Mouse (Mus musculus) midbrain, embryonic 13.5 days (tissue): ENCODE measurements around the gene Fndc8. TPM values are rescaled to one million over a fixed set of nuclear protein-coding genes. Genes with fewer than 3 reads are reported as not detected.

ENCODE experiments used
- ATAC-seq: fragments of 200-750 bp; cut with Nextera tagmentation; 2 replicates; pipeline ENCODE4 v1.8.0; 2017; ENCODE audit warnings: mild to moderate bottlenecking, moderate TSS enrichment, moderate library complexity
- H3K27ac ChIP-seq: fragments of 300-500 bp; sonication (generic); 2 replicates; pipeline ENCODE4 v1.5.1; 2015; ENCODE audit warnings: inconsistent platforms, mild to moderate bottlenecking, moderate library complexity
- H3K27me3 ChIP-seq: fragments of 300-500 bp; sonication (generic); 2 replicates; pipeline ENCODE4 v1.6.1; 2015; ENCODE audit warnings: mild to moderate bottlenecking, inconsistent platforms
- H3K36me3 ChIP-seq: fragments of 300-500 bp; sonication (generic); 2 replicates; pipeline ENCODE4 v1.6.1; 2015; ENCODE audit warnings: mild to moderate bottlenecking, inconsistent platforms
- H3K4me1 ChIP-seq: fragments of 300-500 bp; sonication (generic); replicated peaks from 2 replicates; pipeline ENCODE4 v1.6.1; 2015; ENCODE audit warnings: inconsistent platforms
- H3K4me2 ChIP-seq: fragments of 300-500 bp; sonication (generic); replicated peaks from 2 replicates; pipeline ENCODE4 v1.6.1; 2015; ENCODE audit warnings: moderate library complexity, mild to moderate bottlenecking, inconsistent platforms
- H3K4me3 ChIP-seq: fragments of 300-500 bp; sonication (generic); replicated peaks from 2 replicates; pipeline ENCODE4 v1.5.1; 2015; ENCODE audit warnings: mild to moderate bottlenecking, inconsistent platforms
- H3K9ac ChIP-seq: fragments of 300-500 bp; sonication (generic); replicated peaks from 2 replicates; pipeline ENCODE4 v1.6.1; 2015; ENCODE audit warnings: mild to moderate bottlenecking, inconsistent platforms
- H3K9me3 ChIP-seq: fragments of 300-500 bp; sonication (generic); 2 replicates; pipeline ENCODE4 v1.6.1; 2016; ENCODE audit warnings: mild to moderate bottlenecking, inconsistent platforms
- WGBS: fragments of 180-500 bp; shearing (Covaris S2); methylation state at CpG from one replicate; pipeline ENCODE4 v1.1.7; 2015; 5-methylcytosine and 5-hydroxymethylcytosine counted together
- polyA plus RNA-seq: library from polyadenylated mRNA; unstranded; fragments of >200 nt; fragmentation: Nextera tagmentation; extraction: Ambion mirVana; gene quantifications from 2 replicates; pipeline ENCODE4 v1.2.1, GENCODE M21; 2015

Fndc8 gene
- polyA plus RNA-seq, 1 experiment from 2014 or later, result 0.48 TPM

GRCm38 (mm10) chr11:82856032-82856431, 35.9 kb upstream of the Fndc8 start:
- no peaks in the 10 kb centered on the region for H3K27me3 ChIP-seq
- peaks cover 15% of the 10 kb centered on the region; the same call in 1 of the 2 replicates for H3K4me1 ChIP-seq
- H3K4me3 ChIP-seq, result no peak overlapping the region
- 58% methylated on average over 10 of the region's 10 CpGs for WGBS
- no peak overlapping the region for H3K9ac ChIP-seq
- no peaks in the 10 kb centered on the region for H3K9me3 ChIP-seq
- no peaks in the 10 kb centered on the region for H3K36me3 ChIP-seq
- no peak overlapping the region; the same call in 1 of the 2 replicates for H3K27ac ChIP-seq
- no peak overlapping the region for H3K4me2 ChIP-seq
- no peak for ATAC-seq

GRCm38 (mm10) chr11:82857307-82857848, 34.5 kb upstream of the Fndc8 start:
- H3K4me3 ChIP-seq, result no peak overlapping the region
- ATAC-seq, result no peak
- 78% methylated on average over 13 of the region's 13 CpGs for WGBS
- no peaks in the 10 kb centered on the region for H3K36me3 ChIP-seq
- no peak overlapping the region for H3K9ac ChIP-seq
- H3K27me3 ChIP-seq, result no peaks in the 10 kb centered on the region
- peaks cover 13% of the 10 kb centered on the region for H3K4me1 ChIP-seq
- H3K27ac ChIP-seq, result no peak overlapping the region
- H3K4me2 ChIP-seq, result no peak overlapping the region
- H3K9me3 ChIP-seq, result no peaks in the 10 kb centered on the region

- Histone ChIP-seq H3K4me1 (peaks cover 26% of the 10 kb centered on the region), H3K4me3 (no peak overlapping the region), H3K9me3 (no peaks in the 10 kb centered on the region), H3K9ac (no peak overlapping the region), H3K27me3 (no peaks in the 10 kb centered on the region), H3K27ac (no peak overlapping the region), H3K4me2 (no peak overlapping the region), H3K36me3 (no peaks in the 10 kb centered on the region)
- no peak for ATAC-seq
- WGBS, result 86% methylated on average over 6 of the region's 6 CpGs
Measured at GRCm38 (mm10) chr11:82860759-82861158, 31.2 kb upstream of the Fndc8 start.

- no peak overlapping the region for H3K9ac ChIP-seq
- 74% methylated on average over 8 of the region's 8 CpGs for WGBS
- H3K4me2 ChIP-seq, result no peak overlapping the region
- no peaks in the 10 kb centered on the region for H3K27me3 ChIP-seq
- no peak overlapping the region for H3K4me3 ChIP-seq
- H3K36me3 ChIP-seq, result no peaks in the 10 kb centered on the region
- H3K27ac ChIP-seq, result no peak overlapping the region
- no peaks in the 10 kb centered on the region for H3K9me3 ChIP-seq
- H3K4me1 ChIP-seq, result peaks cover 22% of the 10 kb centered on the region
- no peak for ATAC-seq
Measured at GRCm38 (mm10) chr11:82861558-82861957, 30.4 kb upstream of the Fndc8 start.

- no peaks in the 10 kb centered on the region for H3K9me3 ChIP-seq
Measured at GRCm38 (mm10) chr11:82862638-82863037, 29.3 kb upstream of the Fndc8 start.

GRCm38 (mm10) chr11:82863059-82863458, 28.9 kb upstream of the Fndc8 start:
- Histone ChIP-seq H3K9me3 (no peaks in the 10 kb centered on the region), H3K4me2 (no peak overlapping the region), H3K4me1 (peaks cover 25% of the 10 kb centered on the region), H3K4me3 (no peak overlapping the region), H3K9ac (no peak overlapping the region), H3K27ac (no peak overlapping the region), H3K36me3 (no peaks in the 10 kb centered on the region), H3K27me3 (no peaks in the 10 kb centered on the region)
- WGBS, result 38% methylated on average over 2 of the region's 2 CpGs
- no peak for ATAC-seq

More at GRCm38 (mm10) chr11:82862638-82863037, 29.3 kb upstream of the Fndc8 start:
- ATAC-seq, result no peak
- Histone ChIP-seq H3K36me3 (no peaks in the 10 kb centered on the region), H3K9ac (no peak overlapping the region), H3K4me3 (no peak overlapping the region), H3K27me3 (no peaks in the 10 kb centered on the region), H3K27ac (no peak overlapping the region), H3K4me1 (peaks cover 25% of the 10 kb centered on the region), H3K4me2 (no peak overlapping the region)
- 54% methylated on average over 9 of the region's 9 CpGs for WGBS

GRCm38 (mm10) chr11:82863488-82863931, 28.4 kb upstream of the Fndc8 start:
- no peak for ATAC-seq
- Histone ChIP-seq H3K9me3 (no peaks in the 10 kb centered on the region), H3K4me3 (no peak overlapping the region), H3K4me1 (peaks cover 25% of the 10 kb centered on the region), H3K9ac (no peak overlapping the region), H3K27me3 (no peaks in the 10 kb centered on the region), H3K36me3 (no peaks in the 10 kb centered on the region), H3K4me2 (no peak overlapping the region), H3K27ac (peak overlapping the region; percentile 39; the same call in 1 of the 2 replicates)
- 41% methylated on average over 4 of the region's 4 CpGs for WGBS

GRCm38 (mm10) chr11:82865957-82866356, 26.0 kb upstream of the Fndc8 start:
- Histone ChIP-seq H3K9ac (no peak overlapping the region), H3K27ac (no peak overlapping the region), H3K4me1 (peaks cover 33% of the 10 kb centered on the region), H3K9me3 (no peaks in the 10 kb centered on the region), H3K27me3 (no peaks in the 10 kb centered on the region), H3K4me3 (no peak overlapping the region), H3K4me2 (no peak overlapping the region), H3K36me3 (no peaks in the 10 kb centered on the region)
- WGBS, result 82% methylated on average over 10 of the region's 10 CpGs
- no peak for ATAC-seq

GRCm38 (mm10) chr11:82866850-82867564, 24.9 kb upstream of the Fndc8 start:
- ATAC-seq, result no peak
- Histone ChIP-seq H3K27ac (no peak overlapping the region), H3K9ac (no peak overlapping the region), H3K4me3 (no peak overlapping the region), H3K9me3 (no peaks in the 10 kb centered on the region), H3K27me3 (no peaks in the 10 kb centered on the region), H3K4me2 (no peak overlapping the region), H3K4me1 (peaks cover 31% of the 10 kb centered on the region), H3K36me3 (no peaks in the 10 kb centered on the region)
- WGBS, result 30% methylated on average over 7 of the region's 7 CpGs

GRCm38 (mm10) chr11:82867956-82868355, 24.0 kb upstream of the Fndc8 start:
- Histone ChIP-seq H3K4me2 (no peak overlapping the region), H3K27me3 (no peaks in the 10 kb centered on the region), H3K9me3 (no peaks in the 10 kb centered on the region), H3K36me3 (no peaks in the 10 kb centered on the region), H3K4me1 (peaks cover 21% of the 10 kb centered on the region), H3K27ac (no peak overlapping the region), H3K4me3 (no peak overlapping the region), H3K9ac (no peak overlapping the region)
- no peak for ATAC-seq
- 69% methylated on average over 5 of the region's 5 CpGs for WGBS

GRCm38 (mm10) chr11:82869506-82870172, 22.3 kb upstream of the Fndc8 start:
- Histone ChIP-seq H3K36me3 (no peaks in the 10 kb centered on the region), H3K4me1 (peaks cover 12% of the 10 kb centered on the region), H3K4me3 (peak overlapping the region; percentile 61; the same call in 1 of the 2 replicates), H3K9me3 (no peaks in the 10 kb centered on the region), H3K27ac (no peak overlapping the region), H3K9ac (no peak overlapping the region), H3K27me3 (no peaks in the 10 kb centered on the region), H3K4me2 (peak overlapping the region; percentile 72)
- WGBS, result 75% methylated on average over 9 of the region's 9 CpGs
- no peak for ATAC-seq
